Mouse (Mus musculus): Measurements from ENCODE around the gene Col24a1.

- no peak for TF ChIP-seq CTCF (IDR thresholded peaks at IDR 0.05; ENCODE audit: borderline replicate concordance, insufficient read depth, low read length)
- no peak for TF ChIP-seq POLR2A (IDR thresholded peaks at IDR 0.05; ENCODE audit: low read depth, low read length)
Measured at GRCm38 (mm10) chr3:145353951-145354350, 61.7 kb downstream of the Col24a1 start.
